Mouse (Mus musculus) intestine, embryonic 16.5 days (tissue): ENCODE results near the gene Lce1m. TPM values are rescaled to one million over a fixed set of nuclear protein-coding genes. Genes with fewer than 3 reads are reported as not detected.

Experiments
- ATAC-seq: fragments of 200-750 bp; cut with Nextera tagmentation; 2 replicates; pipeline ENCODE4 v1.8.0; 2017; ENCODE audit warnings: moderate TSS enrichment, moderate library complexity
- H3K27ac ChIP-seq: fragments of 300-500 bp; sonication (generic); 2 replicates; pipeline ENCODE4 v1.5.1; 2014; ENCODE audit warnings: mild to moderate bottlenecking, low read length
- H3K27me3 ChIP-seq: fragments of 300-500 bp; sonication (generic); replicated peaks from 2 replicates; pipeline ENCODE4 v1.6.1; 2014; ENCODE audit warnings: low read length, control low read depth, mixed read lengths; ENCODE audit not compliant: control insufficient read depth, insufficient read depth
- H3K36me3 ChIP-seq: fragments of 300-500 bp; sonication (generic); 2 replicates; pipeline ENCODE4 v1.6.1; 2014; ENCODE audit warnings: low read length, control low read depth; ENCODE audit not compliant: control insufficient read depth, insufficient read depth
- H3K4me1 ChIP-seq: fragments of 300-500 bp; sonication (generic); 2 replicates; pipeline ENCODE4 v1.6.1; 2014; ENCODE audit warnings: low read length, control low read depth, mixed read lengths; ENCODE audit not compliant: control insufficient read depth, insufficient read depth
- H3K4me2 ChIP-seq: fragments of 300-500 bp; sonication (generic); 2 replicates; pipeline ENCODE4 v1.6.1; 2014; ENCODE audit warnings: low read depth, low read length, control low read depth
- H3K4me3 ChIP-seq: fragments of 300-500 bp; sonication (generic); 2 replicates; pipeline ENCODE4 v1.5.1; 2014; ENCODE audit warnings: mild to moderate bottlenecking, low read length
- H3K9ac ChIP-seq: fragments of 300-500 bp; sonication (generic); 2 replicates; pipeline ENCODE4 v1.6.1; 2014; ENCODE audit warnings: low read depth, low read length
- H3K9me3 ChIP-seq: fragments of 300-500 bp; sonication (generic); 2 replicates; pipeline ENCODE4 v1.6.1; 2016; ENCODE audit warnings: low read length, control low read depth; ENCODE audit not compliant: control insufficient read depth
- WGBS: fragments of 180-500 bp; shearing (Covaris S2); extraction: QIAGEN DNeasy Blood & Tissue Kit; methylation state at CpG from one replicate; pipeline ENCODE4 v1.1.7; 2014; 5-methylcytosine and 5-hydroxymethylcytosine counted together
- polyA plus RNA-seq: library from polyadenylated mRNA; unstranded; fragments of >200 nt; fragmentation: Nextera tagmentation; extraction: Ambion mirVana; gene quantifications from 2 replicates; pipeline ENCODE4 v1.2.1, GENCODE M21; 2015

Gene Lce1m
- polyA plus RNA-seq, 1 experiment from 2014 or later: not detected

DNA sequence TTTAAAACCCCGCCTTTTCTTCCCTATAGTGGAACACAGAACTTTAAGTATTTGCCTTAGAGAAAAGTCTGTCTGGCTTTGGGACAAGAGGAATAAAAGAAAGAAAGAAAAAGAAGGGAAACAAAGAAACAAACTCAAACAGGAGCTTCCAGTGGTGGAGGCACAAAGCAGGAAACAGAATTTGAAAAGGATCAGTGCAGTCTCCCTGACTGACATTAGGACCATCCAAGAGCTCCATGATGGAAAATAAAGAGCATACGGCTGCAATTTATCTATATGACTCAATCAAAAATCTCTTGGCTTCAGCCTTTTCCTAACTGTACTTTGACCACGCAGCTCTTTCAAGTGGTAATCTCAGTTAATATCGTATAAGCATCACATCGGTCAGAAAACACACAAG is 4.0 kb downstream of the Lce1m start:
- H3K27ac ChIP-seq: no peak overlapping the region
- no peaks in the 10 kb centered on the region for H3K27me3 ChIP-seq
- H3K9ac ChIP-seq: peak overlapping the region; percentile 69
- ATAC-seq: 0 out of 2 replicates have a peak, but pooled peaks have one; percentile 48
- H3K4me1 ChIP-seq: peaks cover 4% of the 10 kb centered on the region
- H3K9me3 ChIP-seq: no peaks in the 10 kb centered on the region
- 25% methylated on average over 5 of the region's 5 CpGs for WGBS
- H3K4me3 ChIP-seq: peak overlapping the region; percentile 59
- H3K36me3 ChIP-seq: no peaks in the 10 kb centered on the region
- peak overlapping the region; percentile 93 for H3K4me2 ChIP-seq

DNA sequence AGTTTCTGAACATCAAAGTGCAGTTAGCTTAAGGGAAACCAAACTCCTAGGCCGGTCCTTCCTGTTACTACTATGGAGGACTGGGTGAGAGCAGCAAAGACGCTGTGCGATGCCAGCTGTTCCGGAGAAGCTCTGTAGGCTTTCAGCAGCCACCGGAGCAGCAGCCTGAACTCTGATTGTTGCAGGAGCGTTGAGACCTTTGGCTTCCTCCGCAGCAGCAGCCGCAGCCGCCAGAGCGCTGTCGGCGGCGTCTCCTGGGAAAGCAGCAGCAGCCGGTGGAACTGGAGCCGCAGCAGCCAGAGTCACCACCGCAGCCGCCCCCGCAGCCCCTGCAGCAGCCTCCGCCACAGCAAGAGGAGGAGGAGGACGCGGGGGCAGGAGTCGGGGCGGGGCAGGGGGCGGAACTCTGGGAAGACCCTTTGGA is 4.5 kb downstream of the Lce1m start:
- Histone ChIP-seq H3K4me1 (peaks cover 4% of the 10 kb centered on the region), H3K27ac (no peak overlapping the region), H3K27me3 (no peaks in the 10 kb centered on the region), H3K9me3 (no peaks in the 10 kb centered on the region), H3K9ac (peak overlapping the region; percentile 69), H3K4me2 (peak overlapping the region; percentile 93), H3K36me3 (no peaks in the 10 kb centered on the region), H3K4me3 (peak overlapping the region; percentile 59)
- peak; percentile 80 for ATAC-seq
- 1% methylated on average over 24 of the region's 24 CpGs for WGBS

DNA sequence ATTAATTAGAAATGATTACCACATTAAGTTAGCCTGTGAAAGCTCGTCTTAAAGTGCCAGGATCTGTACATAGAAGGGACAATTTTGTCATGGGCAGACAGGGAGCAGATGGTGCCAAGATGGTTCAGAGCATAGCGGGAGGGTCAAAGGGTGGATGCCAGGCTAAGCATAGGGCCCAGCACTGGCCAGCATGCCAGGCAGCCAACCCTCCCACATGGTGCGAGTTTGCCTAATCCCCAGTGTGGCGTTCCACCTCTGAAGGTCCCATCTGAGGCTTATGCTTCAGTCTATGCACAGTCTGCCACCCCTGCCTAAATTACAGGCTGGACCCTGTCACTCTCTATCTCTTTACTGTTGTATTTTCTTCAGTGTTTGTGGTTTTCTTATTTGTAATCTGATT is 16.0 kb downstream of the Lce1m start:
- 62% methylated on average over 4 of the region's 4 CpGs for WGBS

DNA sequence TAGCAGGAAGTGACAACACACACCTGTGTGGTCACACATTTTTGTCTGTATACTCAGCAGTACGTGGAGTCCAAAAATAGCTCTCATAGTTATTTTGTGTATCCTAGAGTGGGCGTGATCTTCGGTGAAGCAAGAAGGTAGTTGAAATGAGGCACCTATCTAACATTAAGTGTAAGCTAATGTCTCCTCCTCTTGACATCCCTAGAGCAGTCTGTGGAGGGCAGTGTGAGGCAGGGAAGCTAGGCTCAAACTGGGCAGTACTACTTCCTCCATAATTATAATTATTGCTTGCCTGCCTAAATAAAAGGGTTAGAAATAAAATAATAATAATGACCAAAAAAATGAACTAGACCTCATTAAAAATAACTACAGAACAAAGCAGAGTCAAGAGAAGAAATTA is 18.2 kb downstream of the Lce1m start:
- H3K9me3 ChIP-seq: no peaks in the 10 kb centered on the region
- H3K4me1 ChIP-seq: no peaks in the 10 kb centered on the region
- H3K27me3 ChIP-seq: no peaks in the 10 kb centered on the region
- H3K4me3 ChIP-seq: no peak overlapping the region
- H3K4me2 ChIP-seq: no peak overlapping the region
- ATAC-seq: no peak
- no peak overlapping the region for H3K9ac ChIP-seq
- 68% methylated on average over 3 of the region's 3 CpGs for WGBS
- no peaks in the 10 kb centered on the region for H3K36me3 ChIP-seq
- H3K27ac ChIP-seq: no peak overlapping the region

More for the DNA sequence above, 16.0 kb downstream of the Lce1m start:
- H3K36me3 ChIP-seq: no peaks in the 10 kb centered on the region
- H3K9me3 ChIP-seq: no peaks in the 10 kb centered on the region
- no peak for ATAC-seq
- H3K27ac ChIP-seq: no peak overlapping the region
- no peak overlapping the region for H3K9ac ChIP-seq
- no peak overlapping the region for H3K4me2 ChIP-seq
- H3K27me3 ChIP-seq: no peaks in the 10 kb centered on the region
- no peaks in the 10 kb centered on the region for H3K4me1 ChIP-seq
- H3K4me3 ChIP-seq: no peak overlapping the region

DNA sequence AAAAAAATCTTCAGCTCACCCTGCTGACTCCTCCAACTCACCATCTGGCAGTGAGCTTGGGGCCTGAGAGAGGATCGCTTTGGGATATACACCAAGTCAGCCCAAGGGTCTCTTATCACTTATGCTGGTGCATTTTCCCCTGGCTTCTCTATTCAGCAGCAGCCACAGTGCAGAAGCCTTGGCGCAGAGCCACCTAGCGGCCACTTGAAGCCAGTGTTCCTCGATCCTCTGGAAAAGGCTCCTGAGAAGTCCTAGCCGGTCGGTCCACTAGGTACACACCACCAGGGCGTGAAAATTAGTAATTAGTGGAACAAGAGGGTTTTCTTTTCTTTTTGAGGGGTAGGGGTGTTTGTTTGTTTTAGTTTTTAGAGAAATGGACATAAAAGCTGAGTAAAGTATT is 20.2 kb downstream of the Lce1m start:
- H3K4me2 ChIP-seq: no peak overlapping the region
- no peak overlapping the region for H3K27ac ChIP-seq
- WGBS: 7% methylated on average over 7 of the region's 7 CpGs
- H3K36me3 ChIP-seq: no peaks in the 10 kb centered on the region
- H3K4me1 ChIP-seq: no peaks in the 10 kb centered on the region
- H3K9ac ChIP-seq: no peak overlapping the region
- peak; percentile 64 for ATAC-seq
- no peaks in the 10 kb centered on the region for H3K27me3 ChIP-seq
- no peak overlapping the region for H3K4me3 ChIP-seq
- no peaks in the 10 kb centered on the region for H3K9me3 ChIP-seq

DNA sequence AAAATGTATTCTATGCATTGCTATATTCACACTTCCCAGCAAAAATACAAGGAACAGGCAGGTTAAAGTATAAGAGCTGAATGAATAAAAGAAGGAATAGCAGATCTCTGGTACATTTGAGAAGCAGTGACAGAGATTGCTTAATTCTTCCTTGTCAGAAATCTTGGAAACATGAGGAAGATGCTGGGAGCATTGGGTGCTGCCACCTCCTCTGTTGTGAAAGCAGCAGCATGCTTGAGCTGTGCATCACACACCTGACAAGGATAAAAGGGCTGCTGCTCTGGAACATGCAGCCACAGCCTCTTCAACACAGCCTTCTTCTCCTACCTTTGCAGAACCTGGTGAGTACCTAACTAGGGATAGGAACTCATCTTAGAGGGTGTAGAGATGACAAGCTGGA is 26.9 kb downstream of the Lce1m start, which contains the start of gene Lce3f:
Lce3f (plus strand) TSS at position 301 of the 400 bp plus-strand sequence.
- ATAC-seq: no peak
- no peak within 1 kb of the TSS for H3K9ac ChIP-seq
- H3K9me3 ChIP-seq: no peaks in the 10 kb centered on the region
- H3K27ac ChIP-seq: no peak within 1 kb of the TSS
- no peak within 1 kb of the TSS for H3K4me3 ChIP-seq
- no peaks in the 10 kb centered on the region for H3K27me3 ChIP-seq
- no peaks in the 10 kb centered on the region for H3K4me1 ChIP-seq
- H3K36me3 ChIP-seq: no peaks in the 10 kb centered on the region
- H3K4me2 ChIP-seq: no peak within 1 kb of the TSS

DNA sequence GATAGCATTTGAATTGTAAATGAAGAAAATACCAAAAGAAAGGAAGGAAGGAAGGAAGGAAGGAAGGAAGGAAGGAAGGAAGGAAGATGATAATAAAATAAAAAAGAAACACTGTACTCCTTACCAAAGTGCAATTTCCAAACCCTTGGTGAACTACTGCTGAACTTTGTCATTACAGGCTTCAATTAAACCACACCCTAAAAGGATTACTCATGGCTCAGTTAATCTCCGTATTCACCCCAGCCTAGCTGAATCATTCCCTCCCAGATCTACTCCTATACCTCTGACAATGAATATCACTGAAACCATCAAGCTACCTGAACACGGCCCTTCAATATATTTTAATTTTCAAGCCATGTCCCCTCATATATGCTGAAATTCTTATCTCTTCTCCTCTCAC is 40.4 kb downstream of the Lce1m start:
- WGBS: 62% methylated on average over 2 of the region's 2 CpGs
- Histone ChIP-seq H3K36me3 (no peaks in the 10 kb centered on the region), H3K27me3 (no peaks in the 10 kb centered on the region), H3K4me1 (no peaks in the 10 kb centered on the region), H3K9me3 (no peaks in the 10 kb centered on the region), H3K4me2 (no peak overlapping the region), H3K4me3 (no peak overlapping the region), H3K27ac (no peak overlapping the region), H3K9ac (no peak overlapping the region)
- ATAC-seq: peak; percentile 90

Other genes starting within 250 kb of the Lce1m start
- not detected in 2 replicates for gene Lce1i, start 240.2 kb downstream of the Lce1m start, polyA plus RNA-seq
- gene Lce1j, start 228.5 kb downstream of the Lce1m start, polyA plus RNA-seq: not detected in 2 replicates
- not detected in 2 replicates for gene Lce1k, start 211.2 kb downstream of the Lce1m start, polyA plus RNA-seq
- not detected in 2 replicates for gene Kprp, start 191.8 kb downstream of the Lce1m start, polyA plus RNA-seq
- not detected in 2 replicates for gene Lce1l, start 167.8 kb downstream of the Lce1m start, polyA plus RNA-seq
- not detected in 2 replicates for gene 2310050C09Rik, start 148.8 kb downstream of the Lce1m start, polyA plus RNA-seq
- not detected in 2 replicates for gene Lce3a, start 92.8 kb downstream of the Lce1m start, polyA plus RNA-seq
- not detected in 2 replicates for gene Lce3b, start 86.1 kb downstream of the Lce1m start, polyA plus RNA-seq
- gene Lce3c, start 74.6 kb downstream of the Lce1m start, polyA plus RNA-seq: not detected in 2 replicates
- gene Lce3d, start 61.7 kb downstream of the Lce1m start, polyA plus RNA-seq: not detected in 2 replicates
- gene Lce3e, start 52.0 kb downstream of the Lce1m start, polyA plus RNA-seq: not detected in 2 replicates
- not detected in 2 replicates for gene Lce3f, start 26.8 kb downstream of the Lce1m start, polyA plus RNA-seq
- gene Crct1, start 3.4 kb downstream of the Lce1m start, polyA plus RNA-seq: not detected in 2 replicates
- gene Gm4858, start 49.8 kb upstream of the Lce1m start, polyA plus RNA-seq: not detected in 2 replicates
- gene Crnn, start 125.7 kb upstream of the Lce1m start, polyA plus RNA-seq: not detected in 2 replicates
- not detected in 2 replicates for gene Flg2, start 178.2 kb upstream of the Lce1m start, polyA plus RNA-seq